Mouse (Mus musculus) liver, embryonic 14.5 days (tissue): ENCODE measurements around the gene Speer3. TPM values are rescaled to one million over a fixed set of nuclear protein-coding genes. Genes with fewer than 3 reads are reported as not detected.
"Not testable (repeated sequence)": the region's sequence is repeated elsewhere in the genome, so short reads cannot be mapped to it uniquely, and the experiment has no call there.

Source experiments
- ATAC-seq: fragments of 200-750 bp; cut with Nextera tagmentation; 2 replicates; pipeline ENCODE4 v1.8.0; 2017; ENCODE audit warnings: moderate number of reproducible peaks, mild to moderate bottlenecking, moderate library complexity; ENCODE audit not compliant: insufficient read depth
- DNase-seq, 3 experiments: peaks; one replicate each; pipeline ENCODE4 v3.0.0-alpha.2; 2012 to 2013; ENCODE audit warnings: low read depth in 3 of 3, low spot score in 3 of 3
- H3K27ac ChIP-seq: fragments of 300-500 bp; sonication (generic); 2 replicates; pipeline ENCODE4 v1.5.1; 2014; ENCODE audit warnings: moderate library complexity, mild to moderate bottlenecking, control low read depth, inconsistent platforms
- H3K27me3 ChIP-seq: fragments of 300-500 bp; sonication (generic); 2 replicates; pipeline ENCODE4 v1.6.1; 2014; ENCODE audit warnings: mild to moderate bottlenecking, low read length, moderate library complexity; ENCODE audit not compliant: control insufficient read depth, insufficient read depth
- H3K36me3 ChIP-seq: fragments of 300-500 bp; sonication (generic); replicated peaks from 2 replicates; pipeline ENCODE4 v1.6.1; 2014; ENCODE audit warnings: low read depth; ENCODE audit not compliant: control insufficient read depth, insufficient read depth
- H3K4me1 ChIP-seq, 2 experiments: fragments of 200-500 bp in 1 of 2; fragments of 300-500 bp in 1 of 2; sonication (generic) in 1 of 2; replicated peaks; 2 replicates each; pipeline ENCODE4 v1.6.1; 2012 to 2014; ENCODE audit warnings: antibody characterized with exemption in 1 of 2, inconsistent platforms in 1 of 2, low read length in 1 of 2; ENCODE audit not compliant: control insufficient read depth in 2 of 2, insufficient read depth in 2 of 2
- H3K4me2 ChIP-seq: fragments of 300-500 bp; sonication (generic); 2 replicates; pipeline ENCODE4 v1.6.1; 2014; ENCODE audit warnings: low read depth, mild to moderate bottlenecking, control low read depth, moderate library complexity
- H3K4me3 ChIP-seq, 2 experiments: fragments of 200-500 bp in 1 of 2; fragments of 300-500 bp in 1 of 2; sonication (generic) in 1 of 2; 2 replicates each; pipeline ENCODE4 v1.5.1; 2012 to 2014; ENCODE audit warnings: low read depth in 2 of 2, low read length in 2 of 2, mild to moderate bottlenecking in 2 of 2, control low read depth in 1 of 2, inconsistent platforms in 1 of 2, moderate library complexity in 1 of 2; ENCODE audit not compliant: insufficient read depth in 1 of 2
- H3K9ac ChIP-seq: fragments of 300-500 bp; sonication (generic); replicated peaks from 2 replicates; pipeline ENCODE4 v1.6.1; 2014; ENCODE audit warnings: mild to moderate bottlenecking, control low read depth, moderate library complexity
- H3K9me3 ChIP-seq: fragments of 300-500 bp; sonication (generic); 2 replicates; pipeline ENCODE4 v1.6.1; 2016; ENCODE audit warnings: low read length, mixed read lengths; ENCODE audit not compliant: control insufficient read depth
- CTCF ChIP-seq: IDR thresholded peaks from 2 replicates; pipeline ENCODE4 v1.5.1; 2016; ENCODE audit warnings: antibody characterized with exemption, low read depth, control low read depth
- EP300 ChIP-seq: IDR thresholded peaks from 2 replicates; pipeline ENCODE4 v1.6.1; 2016; ENCODE audit warnings: antibody characterized with exemption, low read depth
- WGBS: fragments of 180-500 bp; shearing (Covaris S2); extraction: QIAGEN DNeasy Blood & Tissue Kit; methylation state at CpG from one replicate; pipeline ENCODE4 v1.1.7; 2014; ENCODE audit not compliant: insufficient replicate concordance; 5-methylcytosine and 5-hydroxymethylcytosine counted together
- polyA plus RNA-seq, 2 experiments: library from polyadenylated mRNA; depleted of rRNA in 1 of 2; stranded (reverse) in 1 of 2; unstranded in 1 of 2; fragments of >200 nt; fragmentation: Nextera tagmentation in 1 of 2; extraction: Ambion mirVana in 1 of 2; gene quantifications; 2 replicates each; pipeline versions ENCODE4 v1.2.1 to v1.2.3; 2012 to 2014

The Speer3 gene
- polyA plus RNA-seq (2012; rRNA removed) (not detected in 2 replicates), polyA plus RNA-seq (2014; fragmentation: Nextera tagmentation; extraction: Ambion mirVana) (not detected in 2 replicates)

DNA sequence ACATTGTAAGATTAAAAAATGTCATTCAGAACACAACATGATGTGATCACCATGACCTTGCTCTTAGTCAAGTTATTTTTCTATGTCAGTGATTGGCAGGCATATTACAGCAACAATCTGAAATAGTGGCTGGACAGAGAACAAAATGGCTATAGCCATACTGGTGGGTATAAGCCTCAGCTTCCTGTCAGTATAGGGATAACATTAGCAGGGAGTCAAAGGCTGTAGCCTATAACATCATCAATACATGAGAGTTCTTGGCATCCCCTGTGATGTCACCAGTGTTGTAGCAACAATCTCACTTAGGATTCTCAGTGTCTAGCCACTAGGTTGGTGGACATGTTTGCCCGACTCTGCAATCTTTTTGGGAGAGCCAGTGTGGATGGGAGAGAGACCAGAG lies at the start of gene Speer3:
TSS of gene Speer3 (plus strand) at position 301 of the 400 bp plus-strand sequence.
- Histone ChIP-seq H3K9me3 (no peaks in the 10 kb centered on the region), H3K27me3 (no peaks in the 10 kb centered on the region), H3K9ac (no peak within 1 kb of the TSS), H3K4me1 (no peaks in the 10 kb centered on the region), H3K4me3 (no peak within 1 kb of the TSS), H3K27ac (no peak within 1 kb of the TSS), H3K36me3 (no peaks in the 10 kb centered on the region), H3K4me2 (no peak within 1 kb of the TSS)
- TF ChIP-seq EP300: no peak
- no peak for TF ChIP-seq CTCF
- WGBS: 50% methylated on average over 1 of the region's 1 CpGs
- no peak for DNase-seq
- no peak for ATAC-seq

DNA sequence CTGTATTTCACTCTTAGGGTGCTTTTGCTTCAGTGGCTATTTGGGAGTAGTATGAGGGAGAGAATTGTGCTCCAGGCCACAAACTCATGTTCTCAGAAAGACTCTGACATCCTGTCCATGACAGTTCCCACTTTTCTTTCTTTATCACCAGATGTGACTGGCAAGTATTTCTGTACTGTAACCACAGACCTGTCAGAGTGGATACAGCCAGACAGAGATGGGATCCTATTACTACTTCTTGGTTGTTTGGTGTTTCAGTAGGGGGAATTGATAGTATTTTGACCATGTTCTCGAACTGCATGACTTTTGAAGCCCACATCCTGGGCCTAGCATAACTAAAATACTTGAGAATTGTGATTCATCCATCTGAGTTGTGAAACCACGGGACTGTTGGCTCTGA lies 19.1 kb downstream of the Speer3 start:
- H3K9ac ChIP-seq, H3K4me1 ChIP-seq, H3K27ac ChIP-seq, ATAC-seq, H3K9me3 ChIP-seq, H3K4me3 ChIP-seq, DNase-seq, H3K4me2 ChIP-seq, H3K36me3 ChIP-seq, H3K27me3 ChIP-seq: not testable (repeated sequence)
- 25% methylated on average over 2 of the region's 2 CpGs for WGBS

DNA sequence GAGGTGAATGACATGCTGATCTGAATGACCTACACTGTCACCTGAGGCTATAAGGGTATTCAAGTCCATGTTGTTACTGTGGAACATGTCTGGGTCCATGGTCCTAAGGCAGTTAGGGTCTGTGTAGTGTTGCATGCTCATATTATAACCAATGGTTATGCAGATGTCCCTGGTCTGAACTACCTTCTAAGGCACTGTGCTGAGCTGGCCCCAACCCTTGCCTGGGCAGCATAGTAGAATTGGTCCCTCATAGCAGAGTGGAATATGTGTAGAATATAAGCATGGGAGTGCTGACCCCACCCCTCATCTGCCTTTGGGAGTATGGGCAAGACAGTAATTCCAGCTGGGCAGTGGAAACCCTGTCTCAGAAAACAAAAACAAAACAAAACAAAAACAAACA lies 33.7 kb downstream of the Speer3 start:
- H3K27me3 ChIP-seq: no peaks in the 10 kb centered on the region
- no peak overlapping the region for H3K4me3 ChIP-seq
- H3K9ac ChIP-seq: no peak overlapping the region
- H3K4me1 ChIP-seq: no peaks in the 10 kb centered on the region
- no peaks in the 10 kb centered on the region for H3K36me3 ChIP-seq
- no peak overlapping the region for H3K27ac ChIP-seq
- TF ChIP-seq CTCF (no peak), EP300 (no peak)
- no peak for DNase-seq
- no peaks in the 10 kb centered on the region for H3K9me3 ChIP-seq
- ATAC-seq: no peak
- H3K4me2 ChIP-seq: no peak overlapping the region

DNA sequence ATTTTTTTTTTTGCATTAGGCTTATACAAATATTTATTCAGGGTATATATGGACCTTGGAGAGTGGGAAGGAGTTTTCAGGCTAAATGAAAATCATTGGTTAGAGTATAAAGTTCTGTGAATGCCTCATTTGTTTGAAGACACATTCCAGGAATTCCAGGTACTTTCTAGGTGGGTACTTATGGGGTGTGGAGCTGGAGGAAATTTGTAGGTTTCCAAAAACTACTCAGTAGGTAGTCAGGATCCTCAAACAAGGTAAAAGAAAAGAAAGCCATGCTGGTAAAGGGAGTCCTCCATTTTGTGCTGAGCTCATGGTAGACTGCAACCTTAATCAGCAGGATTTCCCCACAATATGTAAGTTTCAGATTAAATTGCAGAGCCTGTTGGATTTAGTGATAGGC lies 35.3 kb downstream of the Speer3 start:
- ATAC-seq (no peak), DNase-seq (no peak)
- Histone ChIP-seq H3K9me3 (no peaks in the 10 kb centered on the region), H3K36me3 (no peaks in the 10 kb centered on the region), H3K9ac (no peak overlapping the region), H3K4me2 (no peak overlapping the region), H3K27ac (no peak overlapping the region), H3K4me1 (no peaks in the 10 kb centered on the region), H3K4me3 (no peak overlapping the region), H3K27me3 (no peaks in the 10 kb centered on the region)
- no peak for TF ChIP-seq CTCF
- TF ChIP-seq EP300: no peak

DNA sequence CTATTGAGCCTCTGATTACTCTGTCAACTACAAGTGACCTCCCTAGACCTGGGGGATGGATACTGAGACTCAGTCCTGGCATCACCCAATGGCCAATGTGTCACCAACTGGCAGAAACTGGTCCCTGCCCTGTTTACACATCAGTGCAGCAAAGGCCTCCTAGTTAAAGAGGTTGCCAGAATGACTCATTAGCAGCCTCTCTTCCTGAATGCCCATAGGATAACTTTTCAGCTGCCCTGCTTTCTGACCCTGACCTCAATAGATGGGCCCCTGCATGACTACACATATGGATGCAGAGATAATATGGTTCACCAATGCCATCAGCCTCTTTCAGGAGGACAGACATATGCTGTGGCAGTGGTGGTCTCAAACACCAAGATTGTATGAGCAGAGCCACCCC lies 52.9 kb downstream of the Speer3 start:
- Histone ChIP-seq H3K27me3 (no peaks in the 10 kb centered on the region), H3K4me3 (no peak overlapping the region), H3K27ac (no peak overlapping the region), H3K36me3 (no peaks in the 10 kb centered on the region), H3K4me1 (no peaks in the 10 kb centered on the region), H3K9ac (no peak overlapping the region), H3K9me3 (no peaks in the 10 kb centered on the region), H3K4me2 (no peak overlapping the region)
- no peak for DNase-seq
- no peak for ATAC-seq
- no peak for TF ChIP-seq EP300
- TF ChIP-seq CTCF: no peak

Other genes with a start within 250 kb of the Speer3 start
- 0.01 and 0.02 TPM in 2 replicates for gene Sema3e, start 233.7 kb downstream of the Speer3 start, polyA plus RNA-seq (2012; rRNA removed)
- gene Sema3e, start 233.7 kb downstream of the Speer3 start, polyA plus RNA-seq (2014; fragmentation: Nextera tagmentation; extraction: Ambion mirVana): 0.09 TPM in 1 of 2 replicates, not detected in the other